Comparison of ENCODE assay signal across 19 mouse cellular contexts in genomic region chr11:51035951-51036350, GRCm38 (mm10). TPM values are rescaled to one million over a fixed set of nuclear protein-coding genes. Genes with fewer than 3 reads are reported as not detected.
DNase-seq lines count a peak whose midpoint lies in the region; ATAC-seq and TF ChIP-seq lines count a peak whose summit lies in the region.
"Had no signal": no experiment of that assay in that cellular context is flagged by ENCODE, and none has a peak within 500 bp of the region (broad histone marks: within the 10 kb centered on the region; RNA-seq: fewer than 3 reads in every experiment).

No protein-coding gene starts in this region.

- no peak for TF ChIP-seq EP300 in lung, postnatal 0 days (IDR thresholded peaks at IDR 0.05)

- H3K27me3 ChIP-seq in hindbrain, embryonic 14.5 days (ENCODE audit: control insufficient read depth, insufficient read depth, low read length), result no peaks in the 10 kb centered on the region
- H3K27me3 ChIP-seq in hindbrain, embryonic 12.5 days, result no peaks in the 10 kb centered on the region
- H3K27me3 ChIP-seq in lung, postnatal 0 days (replicated peaks; ENCODE audit: insufficient read depth, low read length), result no peaks in the 10 kb centered on the region
- H3K27me3 ChIP-seq: liver, embryonic 15.5 days; neural tube, embryonic 15.5 days had no signal

- DNase-seq in hindbrain, embryonic 14.5 days (ENCODE audit: low spot score), result peak; percentile 32
- peak; percentile 4 for DNase-seq in lung, postnatal 14 days
- no peak for DNase-seq in lung, postnatal 0 days (ENCODE audit: low spot score)
- peak; percentile 85 for DNase-seq in adrenal gland, adult 8-10 months
- peak; percentile 18 to 26 for DNase-seq in kidney, postnatal 4 days
- DNase-seq in layer of hippocampus, adult 9-11 months, result no peak
- DNase-seq: gastrocnemius, postnatal 25 days; thymus, adult 2 months had no signal

- TF ChIP-seq CTCF in lung, postnatal 0 days (IDR thresholded peaks at IDR 0.05), result no peak

- no peak overlapping the region for H3K9ac ChIP-seq in hindbrain, embryonic 14.5 days
- H3K9ac ChIP-seq in hindbrain, embryonic 12.5 days, result no peak overlapping the region
- no peak overlapping the region for H3K9ac ChIP-seq in lung, postnatal 0 days (replicated peaks; ENCODE audit: low read depth)
- H3K9ac ChIP-seq: liver, embryonic 15.5 days; neural tube, embryonic 15.5 days had no signal

- H3K4me2 ChIP-seq in hindbrain, embryonic 14.5 days (replicated peaks), result no peak overlapping the region
- H3K4me2 ChIP-seq in hindbrain, embryonic 12.5 days (replicated peaks), result no peak overlapping the region
- H3K4me2 ChIP-seq in lung, postnatal 0 days (replicated peaks; ENCODE audit: low read depth, low read length), result no peak overlapping the region
- H3K4me2 ChIP-seq: liver, embryonic 15.5 days; neural tube, embryonic 15.5 days had no signal

- WGBS in hindbrain, embryonic 14.5 days, result 84% methylated on average over 2 of the region's 2 CpGs
- 89% methylated on average over 2 of the region's 2 CpGs for WGBS in hindbrain, embryonic 12.5 days
- WGBS in lung, postnatal 0 days, result 57% methylated on average over 2 of the region's 2 CpGs

- H3K27ac ChIP-seq in hindbrain, embryonic 14.5 days, result no peak overlapping the region
- no peak overlapping the region for H3K27ac ChIP-seq in hindbrain, embryonic 12.5 days
- H3K27ac ChIP-seq in lung, postnatal 0 days (ENCODE audit: low read length), result no peak overlapping the region
- H3K27ac ChIP-seq: liver, embryonic 15.5 days; neural tube, embryonic 15.5 days had no signal

- no peaks in the 10 kb centered on the region for H3K4me1 ChIP-seq in hindbrain, embryonic 14.5 days (replicated peaks; ENCODE audit: control insufficient read depth, insufficient read depth, low read length)
- no peaks in the 10 kb centered on the region for H3K4me1 ChIP-seq in hindbrain, embryonic 12.5 days
- no peaks in the 10 kb centered on the region for H3K4me1 ChIP-seq in lung, postnatal 0 days (ENCODE audit: insufficient read depth, low read depth, low read length)
- H3K4me1 ChIP-seq: liver, embryonic 15.5 days; neural tube, embryonic 15.5 days had no signal

- no peaks in the 10 kb centered on the region for H3K36me3 ChIP-seq in hindbrain, embryonic 14.5 days (replicated peaks; ENCODE audit: control insufficient read depth, insufficient read depth)
- no peaks in the 10 kb centered on the region for H3K36me3 ChIP-seq in hindbrain, embryonic 12.5 days
- no peaks in the 10 kb centered on the region for H3K36me3 ChIP-seq in lung, postnatal 0 days (ENCODE audit: insufficient read depth, low read length)
- H3K36me3 ChIP-seq: liver, embryonic 15.5 days; neural tube, embryonic 15.5 days had no signal

- H3K4me3 ChIP-seq in hindbrain, embryonic 14.5 days (replicated peaks; ENCODE audit: low read length), result no peak overlapping the region
- H3K4me3 ChIP-seq in hindbrain, embryonic 12.5 days, result no peak overlapping the region
- H3K4me3 ChIP-seq in lung, postnatal 0 days (ENCODE audit: low read depth, low read length), result no peak overlapping the region
- H3K4me3 ChIP-seq: liver, embryonic 15.5 days; neural tube, embryonic 15.5 days had no signal

- no peak for ATAC-seq in hindbrain, embryonic 14.5 days (ENCODE audit: low FRiP score)
- no peak for ATAC-seq in hindbrain, embryonic 12.5 days (ENCODE audit: low FRiP score)
- no peak for ATAC-seq in lung, postnatal 0 days
- ATAC-seq in megakaryocyte, adult 5-6 weeks (ENCODE audit: poor library complexity, severe bottlenecking), result no peak

- H3K9me3 ChIP-seq in hindbrain, embryonic 14.5 days (ENCODE audit: control insufficient read depth, low read length), result no peaks in the 10 kb centered on the region
- H3K9me3 ChIP-seq in hindbrain, embryonic 12.5 days (replicated peaks), result no peaks in the 10 kb centered on the region
- H3K9me3 ChIP-seq in lung, postnatal 0 days (ENCODE audit: low read length), result no peaks in the 10 kb centered on the region
- H3K9me3 ChIP-seq: liver, embryonic 15.5 days; neural tube, embryonic 15.5 days had no signal

RNA-seq across cellular contexts. Expression of gene Olfr1375, which starts 12.0 kb away (rescaled TPM):
- not detected in 2 replicates for polyA plus RNA-seq in hindbrain, embryonic 14.5 days (2014; fragmentation: Nextera tagmentation; extraction: Ambion mirVana)
- polyA plus RNA-seq in hindbrain, embryonic 12.5 days (2016; fragmentation: Nextera tagmentation; extraction: Ambion mirVana), result not detected in 2 replicates
- not detected in 2 replicates for polyA plus RNA-seq in lung, postnatal 0 days (2015; fragmentation: Nextera tagmentation; extraction: Ambion mirVana)
- total RNA-seq in adrenal gland, adult 8-10 months (2022), result not detected
- not detected in 2 replicates for total RNA-seq in megakaryocyte, adult 5-6 weeks (2015)
- total RNA-seq in megakaryocyte, adult 5-6 weeks (2017), result not detected in 2 replicates
- total RNA-seq: ES-E14; gastrocnemius, postnatal 25 days; layer of hippocampus, adult 18-20 months; left cerebral cortex, postnatal 25 days; monocyte, adult 5-6 weeks had no signal
- polyA plus RNA-seq: C2C12; embryonic facial prominence, embryonic 11.5 days; heart, embryonic 14.5 days; liver, embryonic 15.5 days; neural tube, embryonic 15.5 days; thymus, adult 2 months had no signal

RNA-seq across cellular contexts. Expression of gene Olfr54, which starts 21.9 kb away (rescaled TPM):
- not detected in 2 replicates for polyA plus RNA-seq in hindbrain, embryonic 14.5 days (2014; fragmentation: Nextera tagmentation; extraction: Ambion mirVana)
- polyA plus RNA-seq in hindbrain, embryonic 12.5 days (2016; fragmentation: Nextera tagmentation; extraction: Ambion mirVana), result not detected in 2 replicates
- polyA plus RNA-seq in lung, postnatal 0 days (2015; fragmentation: Nextera tagmentation; extraction: Ambion mirVana), result not detected in 2 replicates
- under 1 TPM; 0.15 to 0.91 (median 0.39) TPM for total RNA-seq in adrenal gland, adult 8-10 months (2022)
- not detected in 2 replicates for total RNA-seq in megakaryocyte, adult 5-6 weeks (2015)
- total RNA-seq in megakaryocyte, adult 5-6 weeks (2017), result 0.18 TPM in 1 of 2 replicates, not detected in the other
- total RNA-seq: ES-E14; gastrocnemius, postnatal 25 days; layer of hippocampus, adult 18-20 months; left cerebral cortex, postnatal 25 days; monocyte, adult 5-6 weeks had no signal
- polyA plus RNA-seq: C2C12; embryonic facial prominence, embryonic 11.5 days; heart, embryonic 14.5 days; liver, embryonic 15.5 days; neural tube, embryonic 15.5 days; thymus, adult 2 months had no signal

RNA-seq across cellular contexts. Expression of gene Zfp354a, which starts 23.1 kb away (rescaled TPM):
- polyA plus RNA-seq in hindbrain, embryonic 14.5 days (2014; fragmentation: Nextera tagmentation; extraction: Ambion mirVana), result 12.4 and 16.7 TPM in 2 replicates
- polyA plus RNA-seq in hindbrain, embryonic 12.5 days (2016; fragmentation: Nextera tagmentation; extraction: Ambion mirVana), result 10.1 and 10.3 TPM in 2 replicates
- 5.7 and 5.9 TPM in 2 replicates for polyA plus RNA-seq in lung, postnatal 0 days (2015; fragmentation: Nextera tagmentation; extraction: Ambion mirVana)
- 10 to 100 TPM in 2 of 4 experiments, 1 to 10 TPM in 2; 5.7 to 12.4 (median 9.7) TPM for total RNA-seq in adrenal gland, adult 8-10 months (2022)
- not detected in 2 replicates for total RNA-seq in megakaryocyte, adult 5-6 weeks (2015)
- total RNA-seq in megakaryocyte, adult 5-6 weeks (2017), result 0.22 TPM in 1 of 2 replicates, not detected in the other
- total RNA-seq: monocyte, adult 5-6 weeks had no signal

RNA-seq across cellular contexts. Expression of gene Olfr51, which starts 32.6 kb away (rescaled TPM):
- not detected in 2 replicates for polyA plus RNA-seq in hindbrain, embryonic 14.5 days (2014; fragmentation: Nextera tagmentation; extraction: Ambion mirVana)
- not detected in 2 replicates for polyA plus RNA-seq in hindbrain, embryonic 12.5 days (2016; fragmentation: Nextera tagmentation; extraction: Ambion mirVana)
- not detected in 2 replicates for polyA plus RNA-seq in lung, postnatal 0 days (2015; fragmentation: Nextera tagmentation; extraction: Ambion mirVana)
- not detected for total RNA-seq in adrenal gland, adult 8-10 months (2022)
- not detected in 2 replicates for total RNA-seq in megakaryocyte, adult 5-6 weeks (2015)
- total RNA-seq in megakaryocyte, adult 5-6 weeks (2017), result not detected in 2 replicates
- total RNA-seq: ES-E14; gastrocnemius, postnatal 25 days; layer of hippocampus, adult 18-20 months; left cerebral cortex, postnatal 25 days; monocyte, adult 5-6 weeks had no signal
- polyA plus RNA-seq: C2C12; embryonic facial prominence, embryonic 11.5 days; heart, embryonic 14.5 days; liver, embryonic 15.5 days; neural tube, embryonic 15.5 days; thymus, adult 2 months had no signal

RNA-seq across cellular contexts. Expression of gene Olfr1377, which starts 54.2 kb away (rescaled TPM):
- not detected in 2 replicates for polyA plus RNA-seq in hindbrain, embryonic 14.5 days (2014; fragmentation: Nextera tagmentation; extraction: Ambion mirVana)
- polyA plus RNA-seq in hindbrain, embryonic 12.5 days (2016; fragmentation: Nextera tagmentation; extraction: Ambion mirVana), result not detected in 2 replicates
- not detected in 2 replicates for polyA plus RNA-seq in lung, postnatal 0 days (2015; fragmentation: Nextera tagmentation; extraction: Ambion mirVana)
- not detected for total RNA-seq in adrenal gland, adult 8-10 months (2022)
- total RNA-seq in megakaryocyte, adult 5-6 weeks (2015), result not detected in 2 replicates
- not detected in 2 replicates for total RNA-seq in megakaryocyte, adult 5-6 weeks (2017)
- total RNA-seq: ES-E14; gastrocnemius, postnatal 25 days; layer of hippocampus, adult 18-20 months; left cerebral cortex, postnatal 25 days; monocyte, adult 5-6 weeks had no signal
- polyA plus RNA-seq: C2C12; embryonic facial prominence, embryonic 11.5 days; heart, embryonic 14.5 days; liver, embryonic 15.5 days; neural tube, embryonic 15.5 days had no signal

Comparison
In these comparisons a context has a peak if more than half of its experiments do, and no peak if none do; other contexts are left out.
1. DNase-seq: peak in hindbrain, embryonic 14.5 days (single experiment), lung, postnatal 14 days (single experiment), adrenal gland, adult 8-10 months (single experiment) and kidney, postnatal 4 days (2 of 2); none in lung, postnatal 0 days (single experiment) and layer of hippocampus, adult 9-11 months (single experiment).